Mouse (Mus musculus): Measurements from ENCODE around the gene Dao. TPM values are rescaled to one million over a fixed set of nuclear protein-coding genes. Genes with fewer than 3 reads are reported as not detected.

Dao gene
- total and polyA plus RNA-seq, 2 experiments from 2014 or later, result not detected

DNA sequence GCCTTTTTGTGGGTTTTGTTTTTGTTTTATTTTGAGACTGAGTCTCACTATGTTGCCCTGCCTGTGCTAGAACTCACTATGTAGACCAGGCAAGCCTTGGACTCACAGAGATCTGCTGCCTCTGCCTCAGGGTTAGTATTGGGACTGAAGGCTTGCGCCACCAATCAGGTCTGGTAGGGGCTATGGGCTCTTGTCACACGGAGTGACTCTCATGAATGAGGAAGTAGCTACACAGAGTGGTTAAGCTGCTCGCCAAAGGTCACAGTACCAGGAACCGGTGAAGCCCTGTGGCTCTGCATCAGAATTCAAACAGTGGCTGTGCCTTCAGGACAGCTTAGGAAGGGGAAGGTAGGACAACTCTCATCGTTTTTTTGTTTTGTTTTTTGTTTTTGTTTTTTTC lies 4.1 kb upstream of the Dao start:
- no peaks in the 10 kb centered on the region for H3K4me1 ChIP-seq (ENCODE audit: insufficient read depth)
- no peak overlapping the region for H3K9ac ChIP-seq
- ATAC-seq (no peak), DNase-seq (no peak)
- H3K36me3 ChIP-seq (ENCODE audit: insufficient read depth), result no peaks in the 10 kb centered on the region
- H3K4me3 ChIP-seq (ENCODE audit: low read depth, low read length), result no peak overlapping the region
- no peak overlapping the region for H3K4me2 ChIP-seq (ENCODE audit: low read depth)
- no peaks in the 10 kb centered on the region for H3K27me3 ChIP-seq (ENCODE audit: insufficient read depth, low read length)
- no peak overlapping the region for H3K27ac ChIP-seq (ENCODE audit: low read depth, low read length)
- TF ChIP-seq CTCF (IDR thresholded peaks at IDR 0.05; ENCODE audit: low read depth), result no peak
- WGBS, result 71% methylated on average over 5 of the region's 5 CpGs
- H3K9me3 ChIP-seq (ENCODE audit: low read length), result no peaks in the 10 kb centered on the region

- no peak overlapping the region for H3K27ac ChIP-seq (ENCODE audit: low read depth, low read length)
- no peak overlapping the region for H3K4me2 ChIP-seq (ENCODE audit: low read depth)
- no peaks in the 10 kb centered on the region for H3K9me3 ChIP-seq (ENCODE audit: low read length)
- no peak for ATAC-seq
- no peak overlapping the region for H3K9ac ChIP-seq
- no peak for TF ChIP-seq CTCF (IDR thresholded peaks at IDR 0.05; ENCODE audit: low read depth)
- DNase-seq, result no peak
- no peaks in the 10 kb centered on the region for H3K4me1 ChIP-seq (ENCODE audit: insufficient read depth)
- WGBS, result 81% methylated on average over 11 of the region's 11 CpGs
- no peaks in the 10 kb centered on the region for H3K36me3 ChIP-seq (ENCODE audit: insufficient read depth)
- no peaks in the 10 kb centered on the region for H3K27me3 ChIP-seq (ENCODE audit: insufficient read depth, low read length)
- no peak overlapping the region for H3K4me3 ChIP-seq (ENCODE audit: low read depth, low read length)
Observed at GRCm38 (mm10) chr5:114004573-114004972, 1.1 kb downstream of the Dao start.

GRCm38 (mm10) chr5:114005100-114005499 lies 1.6 kb downstream of the Dao start:
- ATAC-seq (no peak), DNase-seq (no peak)
- H3K4me2 ChIP-seq (ENCODE audit: low read depth), result no peak overlapping the region
- TF ChIP-seq CTCF (IDR thresholded peaks at IDR 0.05; ENCODE audit: low read depth), result no peak
- 66% methylated on average over 5 of the region's 5 CpGs for whole genome bisulfite sequencing
- no peaks in the 10 kb centered on the region for H3K9me3 ChIP-seq (ENCODE audit: low read length)
- H3K36me3 ChIP-seq (ENCODE audit: insufficient read depth), result no peaks in the 10 kb centered on the region
- no peaks in the 10 kb centered on the region for H3K4me1 ChIP-seq (ENCODE audit: insufficient read depth)
- no peak overlapping the region for H3K27ac ChIP-seq (ENCODE audit: low read depth, low read length)
- no peak overlapping the region for H3K4me3 ChIP-seq (ENCODE audit: low read depth, low read length)
- no peak overlapping the region for H3K9ac ChIP-seq
- no peaks in the 10 kb centered on the region for H3K27me3 ChIP-seq (ENCODE audit: insufficient read depth, low read length)

GRCm38 (mm10) chr5:114006974-114007373 lies 3.5 kb downstream of the Dao start:
- no peaks in the 10 kb centered on the region for H3K36me3 ChIP-seq (ENCODE audit: insufficient read depth)
- H3K9ac ChIP-seq, result no peak overlapping the region
- H3K27me3 ChIP-seq (ENCODE audit: insufficient read depth, low read length), result no peaks in the 10 kb centered on the region
- no peak for ATAC-seq
- DNase-seq, result no peak
- WGBS, result 73% methylated on average over 4 of the region's 4 CpGs
- H3K27ac ChIP-seq (ENCODE audit: low read depth, low read length), result no peak overlapping the region
- H3K4me3 ChIP-seq (ENCODE audit: low read depth, low read length), result no peak overlapping the region
- no peaks in the 10 kb centered on the region for H3K4me1 ChIP-seq (ENCODE audit: insufficient read depth)
- no peaks in the 10 kb centered on the region for H3K9me3 ChIP-seq (ENCODE audit: low read length)
- no peak for TF ChIP-seq CTCF (IDR thresholded peaks at IDR 0.05; ENCODE audit: low read depth)
- no peak overlapping the region for H3K4me2 ChIP-seq (ENCODE audit: low read depth)

DNA sequence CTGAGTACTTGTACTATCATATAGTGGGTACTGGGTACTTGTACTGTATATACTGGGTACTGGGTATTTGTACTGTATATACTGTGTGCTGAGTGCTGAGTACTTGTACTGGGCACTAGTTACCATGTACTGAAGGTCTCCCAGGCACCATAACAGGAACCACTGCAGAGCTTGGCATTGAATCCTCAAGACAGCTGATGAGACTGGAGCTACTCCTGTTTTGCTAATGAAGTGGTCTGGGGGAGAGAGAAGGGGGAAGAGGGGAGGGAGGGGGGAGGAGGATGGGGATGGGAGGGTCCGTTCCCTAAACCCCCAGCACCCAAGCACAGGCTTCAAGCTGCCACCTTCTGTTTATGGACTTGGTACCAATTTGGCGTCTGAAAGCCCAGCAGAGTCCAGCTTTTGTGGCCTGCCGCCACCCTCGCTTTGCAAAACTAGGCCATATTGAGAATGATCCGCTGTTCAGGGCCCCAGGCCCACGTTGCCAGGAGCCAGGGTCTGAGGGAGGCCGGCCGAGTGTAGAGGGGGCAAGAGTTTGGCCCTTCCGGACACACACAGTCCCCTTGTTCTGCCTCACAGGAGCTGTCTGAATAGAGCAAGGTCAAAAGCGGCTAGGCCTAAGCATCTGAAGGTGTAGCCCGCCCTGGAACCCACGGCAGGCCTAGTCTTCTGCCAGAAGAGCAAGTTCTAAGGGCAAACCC lies 4.4 kb downstream of the Dao start:
- no peak overlapping the region for H3K9ac ChIP-seq
- no peaks in the 10 kb centered on the region for H3K36me3 ChIP-seq (ENCODE audit: insufficient read depth)
- no peak overlapping the region for H3K4me3 ChIP-seq (ENCODE audit: low read depth, low read length)
- 63% methylated on average over 12 of the region's 12 CpGs for WGBS
- no peaks in the 10 kb centered on the region for H3K4me1 ChIP-seq (ENCODE audit: insufficient read depth)
- no peak for TF ChIP-seq CTCF (IDR thresholded peaks at IDR 0.05; ENCODE audit: low read depth)
- ATAC-seq (peak; percentile 48), DNase-seq (no peak)
- no peaks in the 10 kb centered on the region for H3K9me3 ChIP-seq (ENCODE audit: low read length)
- H3K4me2 ChIP-seq (ENCODE audit: low read depth), result no peak overlapping the region
- no peaks in the 10 kb centered on the region for H3K27me3 ChIP-seq (ENCODE audit: insufficient read depth, low read length)
- H3K27ac ChIP-seq (ENCODE audit: low read depth, low read length), result no peak overlapping the region

GRCm38 (mm10) chr5:114009049-114009448 lies 5.5 kb downstream of the Dao start:
- H3K9ac ChIP-seq, result no peak overlapping the region
- DNase-seq, result no peak
- 68% methylated on average over 4 of the region's 4 CpGs for WGBS
- H3K4me3 ChIP-seq (ENCODE audit: low read depth, low read length), result no peak overlapping the region
- ATAC-seq, result no peak
- no peak overlapping the region for H3K4me2 ChIP-seq (ENCODE audit: low read depth)
- H3K9me3 ChIP-seq (ENCODE audit: low read length), result no peaks in the 10 kb centered on the region
- no peaks in the 10 kb centered on the region for H3K4me1 ChIP-seq (ENCODE audit: insufficient read depth)
- no peak overlapping the region for H3K27ac ChIP-seq (ENCODE audit: low read depth, low read length)
- H3K27me3 ChIP-seq (ENCODE audit: insufficient read depth, low read length), result no peaks in the 10 kb centered on the region
- TF ChIP-seq CTCF (IDR thresholded peaks at IDR 0.05; ENCODE audit: low read depth), result no peak
- H3K36me3 ChIP-seq (ENCODE audit: insufficient read depth), result no peaks in the 10 kb centered on the region

DNA sequence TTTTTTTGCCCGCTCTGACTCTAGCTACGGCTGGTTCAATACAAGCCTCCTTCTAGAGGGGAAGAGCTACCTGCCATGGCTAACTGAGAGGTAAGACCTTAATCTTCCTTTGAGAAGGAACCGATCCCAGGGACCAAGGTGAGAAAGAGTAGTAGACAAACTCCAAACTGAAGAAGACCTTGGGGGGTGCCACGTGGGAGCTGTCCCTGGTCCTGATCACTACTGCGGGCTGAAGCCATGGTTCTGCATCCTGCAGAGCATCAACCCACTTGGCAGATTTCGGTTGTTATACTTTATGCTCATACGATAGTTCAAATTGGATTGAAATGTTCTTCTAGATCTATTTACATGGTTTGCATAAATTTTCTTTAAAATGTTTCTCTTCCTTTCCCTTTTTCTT lies 11.6 kb downstream of the Dao start:
- H3K36me3 ChIP-seq (ENCODE audit: insufficient read depth), result no peaks in the 10 kb centered on the region
- DNase-seq (no peak), ATAC-seq (no peak)
- H3K27me3 ChIP-seq (ENCODE audit: insufficient read depth, low read length), result no peaks in the 10 kb centered on the region
- H3K4me2 ChIP-seq (ENCODE audit: low read depth), result no peak overlapping the region
- H3K4me1 ChIP-seq (ENCODE audit: insufficient read depth), result no peaks in the 10 kb centered on the region
- TF ChIP-seq CTCF (IDR thresholded peaks at IDR 0.05; ENCODE audit: low read depth), result no peak
- no peak overlapping the region for H3K9ac ChIP-seq
- H3K27ac ChIP-seq (ENCODE audit: low read depth, low read length), result no peak overlapping the region
- H3K9me3 ChIP-seq (ENCODE audit: low read length), result no peaks in the 10 kb centered on the region
- 69% methylated on average over 7 of the region's 7 CpGs for WGBS
- H3K4me3 ChIP-seq (ENCODE audit: low read depth, low read length), result no peak overlapping the region

Measured in forebrain, postnatal 0 days (tissue).